Mouse (Mus musculus) heart, embryonic 15.5 days (tissue): ENCODE data around the gene Lrrc61. TPM values are rescaled to one million over a fixed set of nuclear protein-coding genes. Genes with fewer than 3 reads are reported as not detected.
"Not testable (repeated sequence)": the region's sequence is repeated elsewhere in the genome, so short reads cannot be mapped to it uniquely, and the experiment has no call there.

Experiments used
- ATAC-seq: fragments of 200-750 bp; cut with Nextera tagmentation; replicated peaks from 2 replicates; pipeline ENCODE4 v1.8.0; 2017; ENCODE audit warnings: low read depth, moderate TSS enrichment; ENCODE audit not compliant: insufficient number of reproducible peaks, insufficient read depth, low FRiP score
- H3K27ac ChIP-seq: fragments of 300-500 bp; sonication (generic); 2 replicates; pipeline ENCODE4 v1.5.1; 2015; ENCODE audit warnings: mild to moderate bottlenecking, inconsistent platforms
- H3K27me3 ChIP-seq: fragments of 300-500 bp; sonication (generic); 2 replicates; pipeline ENCODE4 v1.6.1; 2015; ENCODE audit warnings: inconsistent platforms
- H3K36me3 ChIP-seq: fragments of 300-500 bp; sonication (generic); 2 replicates; pipeline ENCODE4 v1.6.1; 2015; ENCODE audit warnings: mild to moderate bottlenecking, inconsistent platforms
- H3K4me1 ChIP-seq: fragments of 300-500 bp; sonication (generic); replicated peaks from 2 replicates; pipeline ENCODE4 v1.6.1; 2015; ENCODE audit warnings: inconsistent platforms
- H3K4me2 ChIP-seq: fragments of 300-500 bp; sonication (generic); 2 replicates; pipeline ENCODE4 v1.6.1; 2015; ENCODE audit warnings: inconsistent platforms, mild to moderate bottlenecking, moderate library complexity
- H3K4me3 ChIP-seq: fragments of 300-500 bp; sonication (generic); 2 replicates; pipeline ENCODE4 v1.5.1; 2015; ENCODE audit warnings: mild to moderate bottlenecking, inconsistent platforms
- H3K9ac ChIP-seq: fragments of 300-500 bp; sonication (generic); 2 replicates; pipeline ENCODE4 v1.6.1; 2015; ENCODE audit warnings: mild to moderate bottlenecking, inconsistent platforms
- H3K9me3 ChIP-seq: fragments of 300-500 bp; sonication (generic); replicated peaks from 2 replicates; pipeline ENCODE4 v1.6.1; 2016; ENCODE audit warnings: inconsistent platforms
- WGBS: fragments of 180-500 bp; shearing (Covaris S2); methylation state at CpG from one replicate; pipeline ENCODE4 v1.1.7; 2015; ENCODE audit warnings: mixed read lengths; 5-methylcytosine and 5-hydroxymethylcytosine counted together
- polyA plus RNA-seq: library from polyadenylated mRNA; unstranded; fragments of >200 nt; fragmentation: Nextera tagmentation; extraction: Ambion mirVana; gene quantifications from 2 replicates; pipeline ENCODE4 v1.2.1, GENCODE M21; 2015

Lrrc61 gene
- 6.0 and 7.0 TPM in 2 replicates for polyA plus RNA-seq

DNA sequence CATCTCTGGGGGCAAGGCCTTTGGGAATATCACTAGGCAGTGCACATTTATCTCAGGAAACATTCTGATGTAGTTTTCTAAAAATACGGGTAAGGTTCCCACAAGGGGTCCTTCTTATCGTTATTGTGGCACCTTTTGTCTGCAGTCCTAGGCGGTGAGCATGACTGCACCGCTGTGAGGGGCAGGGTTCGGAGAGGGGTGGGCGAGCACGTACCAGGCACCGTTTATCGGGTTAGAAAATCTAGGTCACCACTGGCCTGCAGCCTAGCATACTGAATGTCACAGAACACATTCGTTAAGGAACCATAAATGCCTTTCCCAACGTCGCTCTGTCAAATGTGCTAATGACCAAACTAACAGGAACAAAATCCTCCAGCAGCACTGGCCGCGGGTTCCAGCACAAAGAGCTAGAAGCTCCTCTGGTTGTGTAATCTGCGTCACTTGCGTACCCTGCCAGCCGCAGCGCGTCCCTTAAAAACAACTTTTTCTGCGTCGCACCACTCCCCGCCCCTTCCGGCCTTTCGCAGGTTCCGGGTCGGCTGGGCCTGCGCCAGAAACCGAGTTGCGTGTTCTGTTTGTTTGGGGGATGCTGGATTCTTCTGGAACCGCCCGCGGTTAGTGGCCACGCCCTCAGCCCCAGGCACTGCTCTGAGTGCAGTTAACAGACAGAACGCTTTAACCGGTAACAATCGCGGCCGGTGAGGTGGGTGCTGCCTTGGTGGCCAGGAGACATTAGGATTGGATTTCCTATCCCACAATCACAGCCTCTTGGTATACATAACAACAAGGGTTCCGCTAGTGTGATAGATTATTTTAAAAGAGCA lies at the start of gene Lrrc61:
Gene Lrrc61, plus strand, starts transcription at position 517 of the 824 bp plus-strand sequence.
- Histone ChIP-seq H3K4me3 (peak within 1 kb of the TSS; percentile 64), H3K4me1 (peaks cover 14% of the 10 kb centered on the region), H3K9ac (peak within 1 kb of the TSS; percentile 61), H3K36me3 (peaks cover 6% of the 10 kb centered on the region; the same call in 1 of the 2 replicates), H3K4me2 (peak within 1 kb of the TSS; percentile 75), H3K27me3 (no peaks in the 10 kb centered on the region), H3K27ac (peak within 1 kb of the TSS; percentile 98), H3K9me3 (no peaks in the 10 kb centered on the region)
- under 1% methylated on average over 39 of the region's 39 CpGs for WGBS
- peak; percentile 91 for ATAC-seq

DNA sequence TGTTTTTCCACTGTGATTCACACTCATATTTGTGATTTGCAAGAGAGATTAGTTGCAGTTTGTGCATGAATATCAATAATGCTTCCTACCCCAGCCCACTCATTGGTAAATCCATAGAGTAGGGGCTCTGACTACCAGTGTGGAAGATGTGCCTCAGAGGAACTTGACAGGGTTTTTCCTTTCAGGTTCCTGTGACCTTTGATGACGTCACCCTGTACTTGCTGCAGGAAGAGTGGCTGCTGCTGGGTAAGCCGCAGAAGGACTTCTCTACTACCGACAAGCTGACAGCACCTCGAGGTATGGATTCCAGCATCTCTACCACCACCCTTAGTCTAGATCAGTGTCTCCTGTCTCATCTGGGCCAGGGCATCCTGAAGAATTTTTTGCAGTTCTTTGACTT lies 46.5 kb upstream of the Lrrc61 start:
- Histone ChIP-seq H3K27ac (no peak overlapping the region), H3K9me3 (no peaks in the 10 kb centered on the region), H3K9ac (no peak overlapping the region), H3K4me2 (no peak overlapping the region), H3K4me1 (no peaks in the 10 kb centered on the region; the same call in 1 of the 2 replicates), H3K27me3 (no peaks in the 10 kb centered on the region), H3K36me3 (peaks cover 7% of the 10 kb centered on the region; the same call in 1 of the 2 replicates), H3K4me3 (no peak overlapping the region)
- no peak for ATAC-seq
- WGBS = 59% methylated on average over 4 of the region's 4 CpGs

DNA sequence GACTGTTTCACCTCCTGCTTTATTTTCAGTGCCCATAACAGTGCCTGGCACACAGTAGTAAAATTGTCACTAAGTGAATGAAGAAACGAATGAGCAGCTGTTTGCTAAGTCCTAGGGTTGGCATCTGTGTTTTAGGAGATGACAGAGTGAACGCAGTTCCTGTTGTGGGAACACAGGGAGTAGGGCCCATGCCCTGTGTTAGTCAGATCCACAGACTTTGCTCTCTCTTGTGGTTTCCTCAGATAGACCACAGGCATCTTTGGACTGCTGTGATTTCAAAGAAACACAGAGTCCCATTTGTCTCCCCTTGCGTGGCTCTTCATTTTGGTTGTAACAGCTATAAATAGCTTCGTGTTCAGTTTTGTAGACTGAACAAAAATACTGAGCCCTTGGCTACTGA lies 44.2 kb upstream of the Lrrc61 start:
- Histone ChIP-seq H3K4me2 (no peak overlapping the region), H3K36me3 (peaks cover 10% of the 10 kb centered on the region; the same call in 1 of the 2 replicates), H3K4me3 (no peak overlapping the region), H3K4me1 (no peaks in the 10 kb centered on the region; the same call in 1 of the 2 replicates), H3K9me3 (no peaks in the 10 kb centered on the region), H3K9ac (no peak overlapping the region), H3K27ac (no peak overlapping the region), H3K27me3 (no peaks in the 10 kb centered on the region)
- 68% methylated on average over 4 of the region's 4 CpGs for WGBS
- no peak for ATAC-seq

DNA sequence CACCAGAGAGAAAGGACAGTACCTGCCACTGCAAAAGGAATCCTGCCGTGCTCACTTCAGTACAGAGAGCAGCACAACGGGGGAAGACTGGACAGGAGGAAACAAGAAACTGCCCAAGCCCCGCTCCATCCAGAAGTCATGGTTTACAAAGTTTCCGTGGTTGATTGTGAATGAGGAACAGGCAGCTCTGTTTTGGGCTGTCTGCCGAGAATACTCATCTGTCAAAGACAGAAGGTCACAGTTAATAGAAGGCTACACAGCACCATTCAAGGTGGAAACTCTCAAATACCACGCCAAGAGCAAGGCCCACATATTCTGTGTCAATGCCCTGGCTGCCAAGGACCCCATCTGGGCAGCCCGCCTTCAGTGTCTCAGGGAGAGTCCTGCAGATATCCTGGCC lies 42.7 kb upstream of the Lrrc61 start:
- H3K36me3 ChIP-seq = peaks cover 24% of the 10 kb centered on the region
- no peak overlapping the region for H3K4me3 ChIP-seq
- WGBS = 82% methylated on average over 7 of the region's 7 CpGs
- no peak overlapping the region for H3K4me2 ChIP-seq
- no peak overlapping the region for H3K27ac ChIP-seq
- H3K9me3 ChIP-seq = no peaks in the 10 kb centered on the region
- H3K27me3 ChIP-seq = no peaks in the 10 kb centered on the region
- no peak overlapping the region for H3K9ac ChIP-seq
- H3K4me1 ChIP-seq = no peaks in the 10 kb centered on the region
- no peak for ATAC-seq

DNA sequence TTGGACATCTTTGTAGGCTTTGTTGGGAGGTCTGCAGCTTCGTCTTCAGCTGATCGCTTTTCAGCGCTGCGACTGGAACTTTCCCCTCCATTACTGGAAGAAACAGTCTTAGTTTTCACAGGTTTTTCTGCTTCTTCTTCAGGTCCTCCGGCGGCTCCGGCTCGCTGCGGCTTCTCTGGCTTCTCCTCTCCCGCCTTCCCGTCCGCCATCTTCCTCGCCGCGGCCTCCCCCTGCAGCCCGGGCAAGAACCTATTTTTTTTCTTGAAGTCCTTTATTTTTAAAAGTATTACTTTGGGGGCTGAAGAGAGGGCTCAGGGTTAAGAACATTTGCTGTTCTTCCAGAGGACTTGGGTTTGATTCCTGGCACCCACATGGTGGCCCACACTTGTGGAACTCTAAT lies 29.7 kb upstream of the Lrrc61 start:
- not testable (repeated sequence) for H3K27ac ChIP-seq, ATAC-seq

DNA sequence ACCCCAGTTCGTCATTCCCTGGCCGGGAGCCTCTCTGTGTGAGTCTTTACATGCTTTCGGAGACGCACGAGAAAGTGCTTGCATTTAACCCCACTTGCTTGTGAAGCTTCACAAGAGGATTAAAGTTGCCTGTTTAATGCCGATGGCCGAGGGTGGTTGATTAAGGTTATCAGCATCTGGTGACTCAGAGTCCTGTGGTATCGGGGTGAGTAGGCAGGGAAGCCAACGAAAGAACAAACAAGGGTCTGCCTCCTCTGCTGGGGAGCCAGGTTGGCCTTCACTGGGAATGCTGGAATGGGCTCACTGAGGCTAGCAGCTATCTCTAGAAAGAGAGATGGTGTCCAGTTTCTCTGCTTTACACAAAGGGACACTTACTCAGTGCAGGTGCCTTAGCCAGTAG lies 26.7 kb upstream of the Lrrc61 start:
- WGBS = 75% methylated on average over 9 of the region's 9 CpGs
- H3K27ac ChIP-seq = no peak overlapping the region

More for the DNA sequence above, 29.7 kb upstream of the Lrrc61 start:
- not testable (repeated sequence) for H3K4me1 ChIP-seq, H3K9ac ChIP-seq, H3K9me3 ChIP-seq, H3K4me2 ChIP-seq, H3K27me3 ChIP-seq, H3K36me3 ChIP-seq, H3K4me3 ChIP-seq
- WGBS = 91% methylated on average over 16 of the region's 16 CpGs

DNA sequence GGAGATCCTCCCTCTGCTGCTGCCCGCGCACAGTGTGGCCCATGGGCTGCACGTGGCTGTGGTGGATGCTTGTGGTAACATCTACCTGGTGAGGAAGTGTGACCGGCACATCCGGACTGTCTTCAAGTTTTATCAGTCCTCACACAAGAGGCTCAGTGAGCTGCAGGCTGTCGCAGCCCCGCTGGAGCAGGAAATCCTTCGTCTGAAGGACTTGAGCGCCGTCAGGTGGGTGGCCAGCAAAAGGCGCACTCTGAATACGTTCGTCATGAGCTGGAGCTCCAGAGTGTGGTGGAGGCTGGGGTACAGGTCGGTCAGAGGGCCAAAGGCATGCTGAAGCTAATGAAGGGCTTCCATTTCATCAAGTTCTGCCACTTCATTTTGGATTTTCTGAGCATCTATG lies 25.3 kb upstream of the Lrrc61 start:
- Histone ChIP-seq H3K9ac (no peak overlapping the region), H3K9me3 (no peaks in the 10 kb centered on the region), H3K4me1 (peaks cover 16% of the 10 kb centered on the region), H3K27me3 (no peaks in the 10 kb centered on the region), H3K36me3 (peaks cover 8% of the 10 kb centered on the region; the same call in 1 of the 2 replicates), H3K4me2 (no peak overlapping the region), H3K4me3 (no peak overlapping the region), H3K27ac (no peak overlapping the region)
- 70% methylated on average over 14 of the region's 14 CpGs for WGBS
- no peak for ATAC-seq

More for the DNA sequence above, 26.7 kb upstream of the Lrrc61 start:
- no peak for ATAC-seq
- no peak overlapping the region for H3K4me3 ChIP-seq
- H3K27me3 ChIP-seq = no peaks in the 10 kb centered on the region
- H3K4me2 ChIP-seq = no peak overlapping the region
- H3K36me3 ChIP-seq = peaks cover 8% of the 10 kb centered on the region; the same call in 1 of the 2 replicates
- H3K9ac ChIP-seq = no peak overlapping the region
- H3K9me3 ChIP-seq = no peaks in the 10 kb centered on the region
- peaks cover 16% of the 10 kb centered on the region for H3K4me1 ChIP-seq

DNA sequence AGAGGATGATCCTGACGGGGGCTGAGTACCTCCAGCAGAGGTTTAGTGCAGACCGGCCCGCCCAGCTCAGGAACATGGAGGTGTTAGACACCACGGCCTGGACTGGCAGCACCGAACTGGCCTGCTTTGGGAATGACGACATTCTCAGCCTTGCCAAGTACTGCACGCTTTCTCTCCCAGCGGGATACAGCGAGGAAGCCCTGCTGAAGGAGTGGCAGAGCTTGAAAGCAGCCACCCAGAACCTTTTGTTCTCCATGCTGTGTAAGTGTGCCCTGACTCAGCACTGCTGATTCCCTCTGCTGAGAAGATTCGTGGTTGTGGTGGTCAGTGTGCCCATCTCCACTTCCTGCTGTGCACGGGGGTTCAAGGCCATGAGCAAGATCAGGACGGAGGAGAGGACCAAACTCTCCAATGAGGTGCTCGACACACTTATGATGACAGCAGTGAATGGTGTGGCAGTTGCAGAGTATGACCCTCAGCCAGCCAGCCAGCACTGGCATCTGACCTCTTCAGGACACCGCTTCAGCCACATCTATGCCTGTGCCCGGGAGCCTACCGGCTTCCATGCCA lies 24.6 kb upstream of the Lrrc61 start:
- Histone ChIP-seq H3K27ac (no peak overlapping the region), H3K4me3 (no peak overlapping the region), H3K27me3 (no peaks in the 10 kb centered on the region), H3K9ac (no peak overlapping the region), H3K4me1 (peaks cover 16% of the 10 kb centered on the region), H3K4me2 (no peak overlapping the region), H3K36me3 (peaks cover 8% of the 10 kb centered on the region; the same call in 1 of the 2 replicates), H3K9me3 (no peaks in the 10 kb centered on the region)
- WGBS = 78% methylated on average over 16 of the region's 16 CpGs
- ATAC-seq = no peak

DNA sequence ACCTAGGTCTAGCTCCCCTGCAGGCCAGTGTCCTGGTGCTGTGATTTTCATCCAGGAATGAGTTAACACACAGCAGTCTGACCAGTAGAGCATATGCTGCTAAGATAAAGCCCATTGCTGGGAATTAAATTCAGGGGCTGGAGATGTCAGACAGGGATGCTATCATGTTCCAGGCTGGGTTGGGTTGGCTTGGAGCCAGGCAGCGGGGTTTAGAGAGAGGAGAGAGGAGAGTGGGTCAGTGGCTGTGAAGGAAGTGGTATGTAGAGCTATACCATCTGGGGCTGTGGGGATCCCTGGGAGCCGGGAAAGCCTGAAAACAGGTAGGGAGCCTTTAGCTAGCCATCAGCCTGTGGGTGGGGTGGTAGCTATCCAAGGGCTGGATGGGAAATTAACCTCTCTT lies 23.7 kb upstream of the Lrrc61 start:
- H3K4me2 ChIP-seq = no peak overlapping the region
- H3K36me3 ChIP-seq = peaks cover 4% of the 10 kb centered on the region; the same call in 1 of the 2 replicates
- no peak overlapping the region for H3K27ac ChIP-seq
- no peak overlapping the region for H3K4me3 ChIP-seq
- H3K9me3 ChIP-seq = no peaks in the 10 kb centered on the region
- 21% methylated on average over 2 of the region's 2 CpGs for WGBS
- H3K27me3 ChIP-seq = no peaks in the 10 kb centered on the region
- no peak for ATAC-seq
- H3K4me1 ChIP-seq = peaks cover 16% of the 10 kb centered on the region
- H3K9ac ChIP-seq = no peak overlapping the region

DNA sequence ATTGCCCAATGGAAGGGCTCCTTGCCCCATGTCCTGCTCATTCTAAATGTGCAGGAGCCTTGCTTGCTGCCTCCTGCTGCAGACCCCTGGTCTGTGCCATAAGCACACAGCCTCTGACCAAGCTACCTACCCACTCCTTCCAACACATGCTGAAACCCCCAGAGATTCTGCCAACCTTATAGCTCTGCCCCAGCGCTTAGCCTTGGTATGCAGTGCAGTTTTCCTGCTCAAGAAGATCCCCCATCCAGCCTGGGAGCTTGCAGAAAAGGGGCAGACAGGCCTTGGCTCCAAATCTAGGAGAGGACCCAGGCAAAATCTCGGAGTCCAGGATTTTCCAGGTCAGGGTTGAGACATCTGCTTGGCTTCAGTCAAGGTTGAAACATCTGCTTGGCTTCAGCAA lies 21.1 kb upstream of the Lrrc61 start:
- H3K4me2 ChIP-seq = no peak overlapping the region
- H3K9ac ChIP-seq = no peak overlapping the region
- H3K4me1 ChIP-seq = peaks cover 29% of the 10 kb centered on the region
- WGBS = 83% methylated on average over 2 of the region's 2 CpGs
- no peaks in the 10 kb centered on the region for H3K9me3 ChIP-seq
- no peak overlapping the region for H3K27ac ChIP-seq
- H3K4me3 ChIP-seq = no peak overlapping the region
- H3K27me3 ChIP-seq = no peaks in the 10 kb centered on the region
- H3K36me3 ChIP-seq = peaks cover 4% of the 10 kb centered on the region; the same call in 1 of the 2 replicates
- no peak for ATAC-seq

DNA sequence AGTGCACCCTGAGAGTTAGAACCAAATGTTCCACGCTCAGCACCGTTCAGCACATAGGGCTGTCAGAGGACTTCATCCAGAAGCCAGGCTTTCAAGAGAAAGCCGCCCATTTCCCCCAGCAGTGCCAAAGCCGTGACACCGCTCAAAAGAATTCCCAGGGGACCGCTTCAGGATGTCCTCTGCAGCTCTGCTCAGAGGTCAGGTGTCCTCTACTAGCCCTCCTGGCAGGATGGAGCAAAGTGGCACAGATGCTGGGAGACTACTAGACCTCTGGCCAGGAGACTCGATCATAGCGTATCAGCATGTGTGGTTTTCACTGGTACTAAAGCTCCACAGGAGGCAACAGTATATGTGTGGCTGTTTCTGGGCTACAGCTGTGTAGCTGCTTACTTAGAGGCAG lies 19.7 kb upstream of the Lrrc61 start:
- Histone ChIP-seq H3K36me3 (peaks cover 4% of the 10 kb centered on the region; the same call in 1 of the 2 replicates), H3K27ac (no peak overlapping the region), H3K4me3 (no peak overlapping the region), H3K4me1 (peaks cover 28% of the 10 kb centered on the region), H3K9ac (no peak overlapping the region), H3K4me2 (no peak overlapping the region), H3K9me3 (no peaks in the 10 kb centered on the region), H3K27me3 (no peaks in the 10 kb centered on the region)
- ATAC-seq = no peak
- WGBS = 71% methylated on average over 8 of the region's 8 CpGs
